Mouse (Mus musculus): ENCODE measurements around the gene Mamstr. TPM values are rescaled to one million over a fixed set of nuclear protein-coding genes. Genes with fewer than 3 reads are reported as not detected.

The Mamstr gene
- polyA plus RNA-seq (2014; fragmentation: Illumina TruSeq; extraction: RNeasy Lipid Tissue Mini Kit (QIAGEN cat#74804); ENCODE audit: low read depth, low replicate concordance), result 4.0 TPM

DNA sequence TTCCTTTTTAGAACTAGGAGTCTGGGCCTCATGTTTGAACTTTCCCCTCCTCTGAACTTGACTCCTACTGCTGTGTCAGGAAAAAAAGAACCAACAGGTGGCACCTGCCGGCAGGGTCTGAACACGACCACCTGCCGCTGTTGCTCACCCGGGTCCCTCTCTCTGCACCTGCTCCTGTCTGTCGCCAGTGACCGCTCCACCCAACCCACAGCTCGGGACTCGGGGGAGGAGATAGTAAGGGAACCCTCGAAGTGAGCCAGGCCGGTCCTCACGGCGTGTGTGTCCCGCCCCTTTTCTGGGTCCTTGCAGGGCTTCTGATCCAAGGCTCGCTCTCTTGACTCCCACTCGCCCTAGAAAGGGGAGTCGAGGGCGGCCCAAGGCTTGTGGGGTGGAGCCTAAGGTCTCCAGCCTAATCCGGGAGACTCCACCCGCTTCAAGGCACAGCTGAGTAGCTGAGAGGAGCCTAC, at the start of gene Mamstr:
TSS of gene Mamstr (plus strand) at position 417 of the 467 bp plus-strand sequence.

DNA sequence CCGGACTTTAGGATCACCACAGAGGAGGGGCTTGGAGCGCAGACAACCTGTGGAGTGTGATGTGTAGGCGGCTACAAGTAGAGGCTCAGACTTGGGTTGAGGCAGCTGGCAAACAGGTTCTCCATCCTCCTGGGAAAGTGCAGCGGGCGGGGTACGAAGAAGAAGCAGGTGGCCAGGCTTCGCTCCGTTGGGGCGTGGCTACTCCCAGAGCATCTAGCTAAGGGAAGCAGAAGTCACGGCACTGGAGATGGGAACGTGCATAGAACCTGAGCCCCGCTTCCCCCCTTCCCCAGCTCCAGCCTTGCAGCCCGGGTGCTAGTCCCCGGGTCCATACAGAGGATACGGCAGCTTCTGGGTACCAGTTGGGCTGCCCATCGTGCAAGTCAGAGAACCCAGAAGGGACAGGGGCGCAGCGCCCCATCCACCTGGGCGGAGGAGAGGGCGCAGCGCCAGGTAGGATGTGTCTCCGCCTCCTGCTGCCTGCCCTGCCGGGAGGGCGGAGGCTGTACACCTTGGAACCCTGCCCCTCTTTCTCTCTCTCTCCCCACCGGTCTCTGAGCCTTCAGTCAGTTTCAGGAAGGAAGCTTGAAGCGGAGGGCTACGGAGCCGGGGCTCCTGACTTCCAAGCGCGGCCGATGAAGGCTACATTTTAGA, 22.6 kb upstream of the Mamstr start, which contains the start of gene Fut1:
TSS of gene Fut1 (plus strand) at position 248 of the 654 bp plus-strand sequence.

DNA sequence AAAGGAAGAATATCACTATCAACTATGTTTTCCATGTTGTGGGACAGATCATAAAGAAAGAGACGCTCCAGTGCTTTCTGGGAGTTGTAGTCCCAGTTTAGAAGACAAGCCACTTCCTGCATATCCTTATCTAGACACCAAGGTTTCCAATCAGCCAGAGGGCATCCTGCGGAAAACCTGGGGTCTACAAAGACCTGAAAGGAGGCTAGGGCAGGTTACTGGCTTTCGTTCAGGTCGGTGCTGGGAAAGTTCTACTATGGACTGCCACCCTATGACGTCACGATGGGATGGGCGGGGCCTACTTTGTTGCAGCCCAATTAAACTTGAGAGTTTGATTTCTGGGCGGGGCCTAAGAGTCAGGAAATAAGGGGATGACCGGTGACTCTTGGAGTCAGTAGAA, 18.3 kb upstream of the Mamstr start, which contains the start of gene Izumo1:
TSS of gene Izumo1 (plus strand) at position 369 of the 400 bp plus-strand sequence.

DNA sequence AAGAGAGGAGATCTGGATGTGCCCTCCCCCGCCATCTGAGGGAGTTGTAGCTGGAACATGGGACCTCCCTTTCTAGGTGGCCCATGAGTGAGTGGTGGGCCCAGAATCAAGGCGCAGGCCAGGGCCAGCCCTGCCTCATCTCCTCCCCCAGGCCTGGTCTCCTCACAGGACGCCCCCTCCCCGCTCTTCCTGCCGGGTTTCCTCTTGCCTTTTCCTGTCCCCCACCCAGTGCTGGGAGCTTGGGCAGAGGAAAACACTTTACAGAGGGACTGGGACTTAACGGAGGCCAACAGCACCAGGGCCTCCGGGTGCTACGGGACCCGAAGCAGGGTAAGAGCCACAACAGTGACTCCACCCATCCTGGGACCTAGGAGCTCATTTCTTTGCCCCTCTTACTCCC, 12.5 kb upstream of the Mamstr start, which contains the start of gene Rasip1:
TSS of gene Rasip1 (plus strand) at position 228 of the 400 bp plus-strand sequence.

DNA sequence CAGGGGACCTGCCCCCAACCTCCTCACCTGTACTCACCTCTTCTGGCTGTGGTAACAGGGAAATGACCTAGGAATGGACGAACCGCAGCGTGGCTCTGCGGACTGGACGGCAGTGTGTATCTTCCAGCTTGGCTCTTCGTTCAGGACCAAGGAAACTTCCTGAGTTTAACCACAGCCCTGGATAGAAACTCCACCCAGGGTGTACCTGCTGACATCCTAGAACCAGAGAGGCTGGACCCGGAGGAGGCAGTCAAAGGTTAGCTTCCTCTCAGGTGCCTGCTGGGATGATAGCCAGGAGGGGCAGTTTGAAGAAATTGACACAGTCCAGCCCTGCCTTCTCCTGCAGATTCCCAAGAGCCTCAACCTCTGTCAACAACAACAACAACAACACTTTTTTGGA, 26.4 kb downstream of the Mamstr start, which contains the start of gene Fut2:
TSS of gene Fut2 (minus strand) at position 234 of the 400 bp plus-strand sequence.

DNA sequence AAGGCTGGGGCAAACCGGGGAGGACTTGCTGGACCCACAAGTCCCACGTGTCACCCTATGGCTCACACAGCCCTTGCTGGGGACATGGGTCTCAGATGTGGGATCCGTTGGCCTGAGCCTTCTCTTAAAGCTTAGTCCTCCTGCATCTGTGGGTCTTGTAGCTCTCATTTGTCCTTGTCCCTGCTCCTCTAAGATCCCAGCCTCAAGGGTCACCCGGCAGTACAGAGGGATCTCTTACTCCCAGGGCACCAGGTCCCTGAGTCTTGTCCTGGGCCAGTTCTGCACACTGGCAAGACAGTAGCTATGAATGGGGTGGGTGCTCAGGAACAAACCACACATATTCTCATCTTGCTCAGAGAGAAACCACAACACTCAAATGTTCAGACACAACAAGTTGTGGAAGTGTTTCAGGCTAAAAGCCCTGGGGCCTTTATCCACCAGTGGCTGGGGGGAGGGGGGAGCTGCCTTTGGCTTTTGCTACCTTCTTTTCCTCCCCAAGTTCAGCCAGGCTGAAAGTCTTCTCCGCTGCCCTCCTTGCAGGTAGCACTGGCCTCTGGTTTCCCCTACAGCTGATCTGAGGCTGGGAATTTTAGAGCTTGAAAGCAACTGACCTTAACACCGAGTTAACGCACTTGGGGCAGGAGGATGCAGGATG, 43.7 kb downstream of the Mamstr start, which contains the start of gene Ntn5:
TSS of gene Ntn5 (plus strand) at position 627 of the 655 bp plus-strand sequence.

DNA sequence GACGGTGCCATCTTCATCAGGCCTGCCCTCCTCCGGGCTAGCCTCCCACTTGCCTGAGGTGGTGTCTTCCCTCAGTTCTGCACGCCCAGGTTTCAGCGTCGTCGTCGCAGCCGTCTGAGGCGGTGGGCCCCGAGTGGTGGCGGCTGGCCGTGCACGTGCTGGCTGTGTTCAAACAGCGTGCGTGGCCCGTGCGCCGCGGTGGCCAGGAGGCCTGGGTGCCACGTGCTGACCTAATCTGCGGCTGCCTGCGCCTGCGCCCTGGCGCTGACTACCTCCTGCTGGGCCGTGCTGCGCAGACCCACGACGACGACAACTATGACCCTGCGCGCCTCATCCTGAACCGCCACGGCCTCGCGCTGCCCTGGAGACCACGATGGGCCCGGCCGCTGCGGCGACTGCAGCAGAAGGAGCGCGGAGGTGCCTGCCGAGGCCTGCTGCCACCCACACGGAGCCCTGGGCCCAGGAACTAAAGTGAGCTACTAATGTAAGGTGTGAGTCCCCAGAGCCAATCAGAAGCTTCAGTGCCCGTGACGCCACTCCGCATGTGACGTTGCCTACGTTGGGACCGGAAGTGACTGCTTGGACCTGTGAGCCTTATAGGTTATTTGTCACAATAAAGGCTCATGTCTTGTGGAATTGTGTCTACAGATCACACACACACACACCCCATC, 54.3 kb downstream of the Mamstr start, which contains the start of gene Sec1:
TSS of gene Sec1 (minus strand) at position 482 of the 671 bp plus-strand sequence.

Other genes with a start within 250 kb of the Mamstr start
- 288 TPM for gene Snrnp70, start 244.2 kb upstream of the Mamstr start, polyA plus RNA-seq (2014; fragmentation: Illumina TruSeq; extraction: RNeasy Lipid Tissue Mini Kit (QIAGEN cat#74804); ENCODE audit: low read depth, low replicate concordance)
- not detected for gene Kcna7, start 234.3 kb upstream of the Mamstr start, polyA plus RNA-seq (2014; fragmentation: Illumina TruSeq; extraction: RNeasy Lipid Tissue Mini Kit (QIAGEN cat#74804); ENCODE audit: low read depth, low replicate concordance)
- gene Ntf5, start 226.3 kb upstream of the Mamstr start, polyA plus RNA-seq (2014; fragmentation: Illumina TruSeq; extraction: RNeasy Lipid Tissue Mini Kit (QIAGEN cat#74804); ENCODE audit: low read depth, low replicate concordance), result 2.6 TPM
- 1.4 TPM for gene Lhb, start 219.2 kb upstream of the Mamstr start, polyA plus RNA-seq (2014; fragmentation: Illumina TruSeq; extraction: RNeasy Lipid Tissue Mini Kit (QIAGEN cat#74804); ENCODE audit: low read depth, low replicate concordance)
- gene Gys1, start 205.1 kb upstream of the Mamstr start, polyA plus RNA-seq (2014; fragmentation: Illumina TruSeq; extraction: RNeasy Lipid Tissue Mini Kit (QIAGEN cat#74804); ENCODE audit: low read depth, low replicate concordance), result 41.6 TPM
- gene Ruvbl2, start 201.9 kb upstream of the Mamstr start, polyA plus RNA-seq (2014; fragmentation: Illumina TruSeq; extraction: RNeasy Lipid Tissue Mini Kit (QIAGEN cat#74804); ENCODE audit: low read depth, low replicate concordance), result 33.5 TPM
- 2,850 TPM for gene Ftl1, start 180.1 kb upstream of the Mamstr start, polyA plus RNA-seq (2014; fragmentation: Illumina TruSeq; extraction: RNeasy Lipid Tissue Mini Kit (QIAGEN cat#74804); ENCODE audit: low read depth, low replicate concordance)
- gene Bax, start 173.1 kb upstream of the Mamstr start, polyA plus RNA-seq (2014; fragmentation: Illumina TruSeq; extraction: RNeasy Lipid Tissue Mini Kit (QIAGEN cat#74804); ENCODE audit: low read depth, low replicate concordance), result 61.4 TPM
- 11.4 TPM for gene Tulp2, start 158.1 kb upstream of the Mamstr start, polyA plus RNA-seq (2014; fragmentation: Illumina TruSeq; extraction: RNeasy Lipid Tissue Mini Kit (QIAGEN cat#74804); ENCODE audit: low read depth, low replicate concordance)
- gene Gm45808, start 153.2 kb upstream of the Mamstr start, polyA plus RNA-seq (2014; fragmentation: Illumina TruSeq; extraction: RNeasy Lipid Tissue Mini Kit (QIAGEN cat#74804); ENCODE audit: low read depth, low replicate concordance), result 4.7 TPM
- gene Dhdh, start 151.2 kb upstream of the Mamstr start, polyA plus RNA-seq (2014; fragmentation: Illumina TruSeq; extraction: RNeasy Lipid Tissue Mini Kit (QIAGEN cat#74804); ENCODE audit: low read depth, low replicate concordance), result 23.6 TPM
- gene Nucb1, start 129.6 kb upstream of the Mamstr start, polyA plus RNA-seq (2014; fragmentation: Illumina TruSeq; extraction: RNeasy Lipid Tissue Mini Kit (QIAGEN cat#74804); ENCODE audit: low read depth, low replicate concordance), result 558 TPM
- gene Ppp1r15a, start 113.7 kb upstream of the Mamstr start, polyA plus RNA-seq (2014; fragmentation: Illumina TruSeq; extraction: RNeasy Lipid Tissue Mini Kit (QIAGEN cat#74804); ENCODE audit: low read depth, low replicate concordance), result 23.3 TPM
- gene Plekha4, start 113.6 kb upstream of the Mamstr start, polyA plus RNA-seq (2014; fragmentation: Illumina TruSeq; extraction: RNeasy Lipid Tissue Mini Kit (QIAGEN cat#74804); ENCODE audit: low read depth, low replicate concordance), result 12.8 TPM
- gene Hsd17b14, start 85.1 kb upstream of the Mamstr start, polyA plus RNA-seq (2014; fragmentation: Illumina TruSeq; extraction: RNeasy Lipid Tissue Mini Kit (QIAGEN cat#74804); ENCODE audit: low read depth, low replicate concordance), result 1.0 TPM
- gene Bcat2, start 69.8 kb upstream of the Mamstr start, polyA plus RNA-seq (2014; fragmentation: Illumina TruSeq; extraction: RNeasy Lipid Tissue Mini Kit (QIAGEN cat#74804); ENCODE audit: low read depth, low replicate concordance), result 110 TPM
- 0.58 TPM for gene Fgf21, start 24.5 kb upstream of the Mamstr start, polyA plus RNA-seq (2014; fragmentation: Illumina TruSeq; extraction: RNeasy Lipid Tissue Mini Kit (QIAGEN cat#74804); ENCODE audit: low read depth, low replicate concordance)
- 14.4 TPM for gene Fut1, start 22.7 kb upstream of the Mamstr start, polyA plus RNA-seq (2014; fragmentation: Illumina TruSeq; extraction: RNeasy Lipid Tissue Mini Kit (QIAGEN cat#74804); ENCODE audit: low read depth, low replicate concordance)
- 1.6 TPM for gene Izumo1, start 18.2 kb upstream of the Mamstr start, polyA plus RNA-seq (2014; fragmentation: Illumina TruSeq; extraction: RNeasy Lipid Tissue Mini Kit (QIAGEN cat#74804); ENCODE audit: low read depth, low replicate concordance)
- gene Rasip1, start 12.5 kb upstream of the Mamstr start, polyA plus RNA-seq (2014; fragmentation: Illumina TruSeq; extraction: RNeasy Lipid Tissue Mini Kit (QIAGEN cat#74804); ENCODE audit: low read depth, low replicate concordance), result 11.0 TPM
- 2.3 TPM for gene Fut2, start 26.4 kb downstream of the Mamstr start, polyA plus RNA-seq (2014; fragmentation: Illumina TruSeq; extraction: RNeasy Lipid Tissue Mini Kit (QIAGEN cat#74804); ENCODE audit: low read depth, low replicate concordance)
- 0.78 TPM for gene Ntn5, start 44.0 kb downstream of the Mamstr start, polyA plus RNA-seq (2014; fragmentation: Illumina TruSeq; extraction: RNeasy Lipid Tissue Mini Kit (QIAGEN cat#74804); ENCODE audit: low read depth, low replicate concordance)
- gene Sec1, start 54.4 kb downstream of the Mamstr start, polyA plus RNA-seq (2014; fragmentation: Illumina TruSeq; extraction: RNeasy Lipid Tissue Mini Kit (QIAGEN cat#74804); ENCODE audit: low read depth, low replicate concordance), result 1.8 TPM
- 5.3 TPM for gene Car11, start 59.9 kb downstream of the Mamstr start, polyA plus RNA-seq (2014; fragmentation: Illumina TruSeq; extraction: RNeasy Lipid Tissue Mini Kit (QIAGEN cat#74804); ENCODE audit: low read depth, low replicate concordance)
- gene Dbp, start 65.1 kb downstream of the Mamstr start, polyA plus RNA-seq (2014; fragmentation: Illumina TruSeq; extraction: RNeasy Lipid Tissue Mini Kit (QIAGEN cat#74804); ENCODE audit: low read depth, low replicate concordance), result 19.7 TPM
- 966 TPM for gene Rpl18, start 75.5 kb downstream of the Mamstr start, polyA plus RNA-seq (2014; fragmentation: Illumina TruSeq; extraction: RNeasy Lipid Tissue Mini Kit (QIAGEN cat#74804); ENCODE audit: low read depth, low replicate concordance)
- gene Sphk2, start 78.0 kb downstream of the Mamstr start, polyA plus RNA-seq (2014; fragmentation: Illumina TruSeq; extraction: RNeasy Lipid Tissue Mini Kit (QIAGEN cat#74804); ENCODE audit: low read depth, low replicate concordance), result 31.4 TPM
- 3.7 TPM for gene Fam83e, start 81.2 kb downstream of the Mamstr start, polyA plus RNA-seq (2014; fragmentation: Illumina TruSeq; extraction: RNeasy Lipid Tissue Mini Kit (QIAGEN cat#74804); ENCODE audit: low read depth, low replicate concordance)
- gene Spaca4, start 85.8 kb downstream of the Mamstr start, polyA plus RNA-seq (2014; fragmentation: Illumina TruSeq; extraction: RNeasy Lipid Tissue Mini Kit (QIAGEN cat#74804); ENCODE audit: low read depth, low replicate concordance), result 2.2 TPM
- gene Lmtk3, start 143.8 kb downstream of the Mamstr start, polyA plus RNA-seq (2014; fragmentation: Illumina TruSeq; extraction: RNeasy Lipid Tissue Mini Kit (QIAGEN cat#74804); ENCODE audit: low read depth, low replicate concordance), result 0.96 TPM
- 22.0 TPM for gene Sult2b1, start 144.7 kb downstream of the Mamstr start, polyA plus RNA-seq (2014; fragmentation: Illumina TruSeq; extraction: RNeasy Lipid Tissue Mini Kit (QIAGEN cat#74804); ENCODE audit: low read depth, low replicate concordance)
- gene Cyth2, start 174.6 kb downstream of the Mamstr start, polyA plus RNA-seq (2014; fragmentation: Illumina TruSeq; extraction: RNeasy Lipid Tissue Mini Kit (QIAGEN cat#74804); ENCODE audit: low read depth, low replicate concordance), result 73.8 TPM
- 0.74 TPM for gene Kcnj14, start 184.8 kb downstream of the Mamstr start, polyA plus RNA-seq (2014; fragmentation: Illumina TruSeq; extraction: RNeasy Lipid Tissue Mini Kit (QIAGEN cat#74804); ENCODE audit: low read depth, low replicate concordance)
- 11.0 TPM for gene Grwd1, start 191.0 kb downstream of the Mamstr start, polyA plus RNA-seq (2014; fragmentation: Illumina TruSeq; extraction: RNeasy Lipid Tissue Mini Kit (QIAGEN cat#74804); ENCODE audit: low read depth, low replicate concordance)
- 162 TPM for gene Kdelr1, start 232.8 kb downstream of the Mamstr start, polyA plus RNA-seq (2014; fragmentation: Illumina TruSeq; extraction: RNeasy Lipid Tissue Mini Kit (QIAGEN cat#74804); ENCODE audit: low read depth, low replicate concordance)
- gene Grin2d, start 238.4 kb downstream of the Mamstr start, polyA plus RNA-seq (2014; fragmentation: Illumina TruSeq; extraction: RNeasy Lipid Tissue Mini Kit (QIAGEN cat#74804); ENCODE audit: low read depth, low replicate concordance), result 1.2 TPM